Mouse (Mus musculus) heart, embryonic 11.5 days (tissue): ENCODE measurements around the gene Gm10570. TPM values are rescaled to one million over a fixed set of nuclear protein-coding genes. Genes with fewer than 3 reads are reported as not detected.

ENCODE experiments used
- ATAC-seq: fragments of 200-750 bp; cut with Nextera tagmentation; replicated peaks from 2 replicates; pipeline ENCODE4 v1.8.0; 2017; ENCODE audit warnings: moderate library complexity; ENCODE audit not compliant: insufficient number of reproducible peaks, low FRiP score, low TSS enrichment
- H3K27ac ChIP-seq: fragments of 300-500 bp; sonication (generic); 2 replicates; pipeline ENCODE4 v1.5.1; 2014; ENCODE audit warnings: mild to moderate bottlenecking, low read depth, low read length
- H3K27me3 ChIP-seq: fragments of 300-500 bp; sonication (generic); 2 replicates; pipeline ENCODE4 v1.6.1; 2014; ENCODE audit warnings: mild to moderate bottlenecking, low read length, mixed read lengths; ENCODE audit not compliant: control insufficient read depth, insufficient read depth
- H3K36me3 ChIP-seq: fragments of 300-500 bp; sonication (generic); 2 replicates; pipeline ENCODE4 v1.6.1; 2014; ENCODE audit warnings: mild to moderate bottlenecking, low read length, moderate library complexity, mixed read lengths; ENCODE audit not compliant: control insufficient read depth, insufficient read depth
- H3K4me1 ChIP-seq: fragments of 300-500 bp; sonication (generic); 2 replicates; pipeline ENCODE4 v1.6.1; 2014; ENCODE audit warnings: low read length; ENCODE audit not compliant: control insufficient read depth, insufficient read depth
- H3K4me2 ChIP-seq: fragments of 300-500 bp; sonication (generic); 2 replicates; pipeline ENCODE4 v1.6.1; 2014; ENCODE audit warnings: mild to moderate bottlenecking, moderate library complexity
- H3K4me3 ChIP-seq: fragments of 300-500 bp; sonication (generic); 2 replicates; pipeline ENCODE4 v1.5.1; 2014; ENCODE audit warnings: low read depth, low read length
- H3K9ac ChIP-seq: fragments of 300-500 bp; sonication (generic); 2 replicates; pipeline ENCODE4 v1.6.1; 2014; ENCODE audit warnings: mild to moderate bottlenecking, low read depth, low read length, moderate library complexity
- H3K9me3 ChIP-seq: fragments of 300-500 bp; sonication (generic); replicated peaks from 2 replicates; pipeline ENCODE4 v1.6.1; 2016; ENCODE audit warnings: low read length; ENCODE audit not compliant: control insufficient read depth
- WGBS: fragments of 180-500 bp; shearing (Covaris S2); extraction: QIAGEN DNeasy Blood & Tissue Kit; methylation state at CpG from one replicate; pipeline ENCODE4 v1.1.7; 2014; ENCODE audit not compliant: insufficient replicate concordance; 5-methylcytosine and 5-hydroxymethylcytosine counted together
- polyA plus RNA-seq: library from polyadenylated mRNA; unstranded; fragments of >200 nt; fragmentation: Nextera tagmentation; extraction: Ambion mirVana; gene quantifications from 2 replicates; pipeline ENCODE4 v1.2.1, GENCODE M21; 2014

Gene Gm10570
- polyA plus RNA-seq, 1 experiment from 2014 or later, result not detected

DNA sequence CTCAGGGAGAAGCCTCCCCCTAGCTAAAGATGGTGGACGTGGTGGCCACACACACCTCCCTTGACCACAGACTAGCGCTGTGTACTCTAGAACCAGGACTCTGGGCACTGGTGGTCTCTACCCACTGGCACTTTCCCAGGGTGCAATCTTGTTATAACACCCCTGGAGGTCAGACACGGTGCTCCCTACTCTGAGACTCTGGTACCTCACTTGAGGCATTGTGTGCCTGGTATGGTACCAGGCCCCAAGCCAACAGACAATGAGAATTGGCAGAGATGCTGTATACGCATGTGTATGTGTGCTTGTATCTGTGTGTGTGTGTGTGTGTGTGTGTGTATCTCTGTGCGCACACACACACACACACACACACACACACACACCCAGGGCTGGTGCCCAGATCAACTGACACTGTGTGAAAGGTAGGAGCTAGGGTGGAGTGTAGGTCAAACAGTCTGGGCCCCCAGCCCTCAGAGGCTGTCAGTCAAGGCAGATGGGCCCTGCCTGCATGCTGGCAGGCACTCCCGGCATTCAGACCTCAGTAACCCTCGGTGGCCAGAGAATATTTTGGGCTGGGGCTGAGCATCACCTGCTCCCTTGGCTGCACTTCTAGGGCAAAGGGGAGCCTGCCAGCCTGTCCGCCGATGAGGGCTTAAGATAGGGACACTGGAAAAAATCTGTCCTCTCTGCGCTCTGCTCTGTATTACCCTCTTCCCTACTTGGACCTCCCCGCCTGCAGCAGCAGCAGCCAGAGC, 9.4 kb downstream of the Gm10570 start:
- Histone ChIP-seq H3K9ac (no peak overlapping the region), H3K9me3 (no peaks in the 10 kb centered on the region), H3K27me3 (0 out of 2 replicates have a peak, but pooled peaks cover 2% of the 10 kb centered on the region), H3K4me2 (no peak overlapping the region), H3K27ac (no peak overlapping the region), H3K4me3 (no peak overlapping the region), H3K36me3 (no peaks in the 10 kb centered on the region), H3K4me1 (peaks cover 11% of the 10 kb centered on the region; the same call in 1 of the 2 replicates)
- no peak for ATAC-seq
- WGBS, result 65% methylated on average over 11 of the region's 11 CpGs

DNA sequence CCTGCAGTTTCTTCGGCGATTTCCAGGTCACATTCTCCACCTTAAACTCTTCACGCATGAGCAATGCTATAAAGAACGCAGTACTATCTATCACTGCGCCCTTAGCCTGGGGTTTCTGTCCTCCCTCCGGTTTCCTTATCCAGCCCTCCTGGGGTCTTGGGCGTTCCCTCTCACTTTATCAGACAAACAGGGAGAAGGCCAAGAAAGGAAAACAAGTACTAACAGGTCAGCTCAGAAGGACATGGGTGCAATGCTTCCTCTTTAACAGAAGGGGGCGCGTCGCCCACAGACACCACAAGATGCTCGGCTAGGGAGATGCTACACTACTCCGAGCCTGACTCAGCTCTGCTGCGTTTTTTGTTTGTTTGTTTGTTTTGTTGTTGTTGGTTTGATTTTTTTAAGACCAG, 11.3 kb downstream of the Gm10570 start:
- no peaks in the 10 kb centered on the region for H3K9me3 ChIP-seq
- 0 out of 2 replicates have a peak, but pooled peaks cover 2% of the 10 kb centered on the region for H3K27me3 ChIP-seq
- no peak overlapping the region for H3K4me3 ChIP-seq
- H3K4me2 ChIP-seq, result peak overlapping the region; percentile 34
- H3K27ac ChIP-seq, result no peak overlapping the region
- peaks cover 11% of the 10 kb centered on the region; the same call in 1 of the 2 replicates for H3K4me1 ChIP-seq
- peak; percentile 59; the same call in 1 of the 2 replicates for ATAC-seq
- no peaks in the 10 kb centered on the region for H3K36me3 ChIP-seq
- 19% methylated on average over 13 of the region's 13 CpGs for WGBS
- H3K9ac ChIP-seq, result no peak overlapping the region

DNA sequence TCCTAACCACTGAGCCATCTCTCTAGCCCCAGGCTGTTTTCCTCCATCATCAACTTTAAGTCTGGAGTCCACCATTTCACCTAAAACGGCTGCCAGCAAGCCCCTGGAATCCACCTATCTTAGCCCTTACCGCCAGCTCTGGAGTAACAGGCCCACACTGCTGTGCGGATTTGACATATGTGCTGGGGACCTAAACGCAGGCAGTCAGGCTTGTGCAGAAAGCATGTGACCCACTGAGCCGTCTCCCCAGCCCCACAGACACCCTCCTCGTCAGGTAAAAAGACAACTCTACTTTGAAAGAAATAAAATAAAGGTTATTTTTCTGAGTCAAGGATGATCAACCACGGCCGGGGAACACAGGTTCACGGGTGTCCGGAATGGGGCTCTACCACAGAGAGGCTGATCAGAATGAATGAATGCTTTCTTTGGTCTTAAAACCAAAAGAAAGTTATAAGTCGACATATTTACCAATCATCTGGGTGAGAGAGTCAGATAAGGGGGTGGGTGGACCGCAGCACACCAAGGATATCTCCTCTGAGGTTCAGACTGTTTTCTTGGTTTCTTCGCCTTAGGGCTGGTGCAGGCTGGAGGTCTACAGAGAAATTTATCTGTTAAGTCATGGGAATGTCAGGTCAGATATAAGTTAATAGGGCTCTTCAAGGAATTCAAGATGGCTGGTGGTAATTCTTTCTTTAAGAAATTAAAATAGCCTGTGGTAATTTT, 12.1 kb downstream of the Gm10570 start:
- Histone ChIP-seq H3K4me2 (no peak overlapping the region), H3K36me3 (no peaks in the 10 kb centered on the region), H3K4me3 (no peak overlapping the region), H3K27me3 (0 out of 2 replicates have a peak, but pooled peaks cover 2% of the 10 kb centered on the region), H3K9ac (no peak overlapping the region), H3K9me3 (no peaks in the 10 kb centered on the region), H3K27ac (no peak overlapping the region), H3K4me1 (peaks cover 11% of the 10 kb centered on the region; the same call in 1 of the 2 replicates)
- no peak for ATAC-seq
- 75% methylated on average over 13 of the region's 13 CpGs for WGBS

DNA sequence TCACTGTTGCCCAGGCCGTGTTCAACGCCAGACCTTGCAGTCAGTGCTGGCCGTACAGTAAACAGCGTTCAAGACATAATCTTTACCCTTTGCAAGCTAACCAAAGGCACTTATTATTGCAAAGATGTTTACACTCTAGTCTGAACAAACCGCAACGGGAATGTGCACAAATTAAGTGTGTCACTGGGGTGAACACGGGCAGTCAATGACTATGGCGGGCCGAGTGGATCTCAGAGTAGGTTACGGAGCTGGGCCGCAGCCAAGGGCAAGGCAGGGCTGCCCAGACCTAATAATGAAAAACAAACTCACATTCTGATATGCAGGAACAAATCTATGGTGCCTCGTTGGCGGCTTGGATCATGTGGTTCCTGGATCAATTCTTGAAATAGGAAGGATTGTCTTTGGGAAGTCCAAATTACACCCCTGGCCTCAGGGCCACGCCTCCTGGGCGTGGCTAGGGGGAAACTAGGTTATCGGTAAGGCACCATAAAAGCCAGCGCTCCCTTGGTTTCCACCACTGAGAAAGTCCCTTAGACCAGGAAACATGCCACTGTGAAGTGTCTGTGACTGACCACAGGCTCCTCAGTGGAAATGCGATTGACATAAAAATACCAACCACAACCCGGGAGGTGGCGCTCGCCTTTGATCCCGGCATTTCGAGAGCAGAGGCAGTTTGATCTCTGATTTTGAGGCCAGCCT, 13.3 kb downstream of the Gm10570 start:
- Histone ChIP-seq H3K9ac (no peak overlapping the region), H3K4me1 (peaks cover 11% of the 10 kb centered on the region; the same call in 1 of the 2 replicates), H3K27ac (0 out of 2 replicates have a peak overlapping the region, but pooled peaks have one; percentile 31), H3K27me3 (no peaks in the 10 kb centered on the region), H3K4me3 (no peak overlapping the region), H3K9me3 (no peaks in the 10 kb centered on the region), H3K36me3 (no peaks in the 10 kb centered on the region), H3K4me2 (peak overlapping the region; percentile 3; the same call in 1 of the 2 replicates)
- 0 out of 2 replicates have a peak, but pooled peaks have one; percentile 50 for ATAC-seq
- 49% methylated on average over 23 of the region's 23 CpGs for WGBS

DNA sequence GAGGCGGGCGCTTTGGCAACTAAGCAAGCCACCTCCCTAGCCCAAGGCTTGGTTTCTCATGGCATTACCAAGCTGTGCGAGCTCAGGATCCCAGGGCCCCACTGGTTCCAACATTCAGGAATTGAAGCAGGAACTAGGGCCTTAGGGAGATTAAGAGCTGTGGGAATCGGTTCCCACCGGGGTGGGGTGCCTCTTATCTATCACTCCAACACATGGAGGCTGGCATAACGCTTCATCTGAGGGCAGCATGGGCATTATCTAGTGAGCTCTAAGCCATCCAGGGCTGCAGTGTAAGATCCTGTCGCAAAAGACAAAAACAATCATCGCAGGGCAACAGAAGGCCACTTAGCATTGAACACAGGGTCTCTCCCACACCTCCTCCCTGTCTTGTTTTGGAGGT, 14.0 kb downstream of the Gm10570 start:
- no peak overlapping the region for H3K4me3 ChIP-seq
- no peak for ATAC-seq
- H3K9me3 ChIP-seq, result no peaks in the 10 kb centered on the region
- H3K27me3 ChIP-seq, result no peaks in the 10 kb centered on the region
- no peaks in the 10 kb centered on the region for H3K36me3 ChIP-seq
- no peak overlapping the region for H3K9ac ChIP-seq
- H3K4me2 ChIP-seq, result no peak overlapping the region
- H3K4me1 ChIP-seq, result peaks cover 7% of the 10 kb centered on the region; the same call in 1 of the 2 replicates
- WGBS, result 69% methylated on average over 8 of the region's 8 CpGs
- H3K27ac ChIP-seq, result no peak overlapping the region

DNA sequence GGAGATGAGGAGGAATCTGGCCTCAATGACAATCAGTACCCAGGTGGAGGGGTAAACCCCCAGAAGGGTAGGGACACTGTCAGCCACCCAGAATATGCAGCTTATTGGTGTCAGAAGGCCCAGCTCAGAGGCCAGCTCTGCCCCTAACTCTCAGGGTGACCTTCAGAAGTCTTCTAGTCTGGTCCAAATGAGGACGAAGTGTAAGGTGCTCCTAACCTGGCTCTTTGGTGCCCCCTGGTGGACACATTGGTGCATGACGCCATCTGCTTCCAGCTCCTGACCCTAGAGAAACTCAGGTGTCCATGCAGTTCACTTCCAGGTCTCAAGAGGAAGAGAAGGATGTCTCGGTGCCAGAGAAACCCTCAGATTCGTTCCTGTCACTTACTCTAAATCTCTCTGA, 16.2 kb downstream of the Gm10570 start:
- 4% methylated on average over 4 of the region's 4 CpGs for WGBS
- H3K4me2 ChIP-seq, result no peak overlapping the region
- no peak for ATAC-seq
- no peak overlapping the region for H3K27ac ChIP-seq
- H3K9me3 ChIP-seq, result no peaks in the 10 kb centered on the region
- H3K9ac ChIP-seq, result no peak overlapping the region
- no peaks in the 10 kb centered on the region for H3K36me3 ChIP-seq
- peaks cover 1% of the 10 kb centered on the region; the same call in 1 of the 2 replicates for H3K4me1 ChIP-seq
- 0 out of 2 replicates have a peak, but pooled peaks cover 3% of the 10 kb centered on the region for H3K27me3 ChIP-seq
- H3K4me3 ChIP-seq, result no peak overlapping the region

DNA sequence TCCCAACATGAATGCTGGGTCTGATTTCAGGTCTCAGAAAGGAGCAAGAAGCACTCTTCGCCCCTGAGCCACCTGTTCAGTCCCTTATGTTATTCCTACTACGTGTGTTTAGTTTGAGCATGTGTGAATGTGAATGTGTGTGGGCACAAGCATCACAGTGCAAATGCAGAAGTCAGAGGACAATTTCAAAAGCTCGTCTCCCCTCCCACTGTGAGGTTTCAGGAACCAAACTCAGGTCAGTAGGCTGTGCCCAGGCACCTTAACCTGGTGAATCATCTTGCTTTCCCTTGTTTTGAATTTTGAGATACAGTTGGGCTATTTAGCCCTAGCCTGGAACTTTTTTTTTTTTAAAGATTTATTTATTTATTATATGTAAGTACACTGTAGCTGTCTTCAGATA, 18.6 kb downstream of the Gm10570 start:
- Histone ChIP-seq H3K9ac (no peak overlapping the region), H3K4me1 (no peaks in the 10 kb centered on the region), H3K4me3 (no peak overlapping the region), H3K36me3 (no peaks in the 10 kb centered on the region), H3K27ac (no peak overlapping the region), H3K27me3 (peaks cover 14% of the 10 kb centered on the region; the same call in 1 of the 2 replicates), H3K9me3 (no peaks in the 10 kb centered on the region), H3K4me2 (no peak overlapping the region)
- no peak for ATAC-seq
- 64% methylated on average over 3 of the region's 3 CpGs for WGBS

DNA sequence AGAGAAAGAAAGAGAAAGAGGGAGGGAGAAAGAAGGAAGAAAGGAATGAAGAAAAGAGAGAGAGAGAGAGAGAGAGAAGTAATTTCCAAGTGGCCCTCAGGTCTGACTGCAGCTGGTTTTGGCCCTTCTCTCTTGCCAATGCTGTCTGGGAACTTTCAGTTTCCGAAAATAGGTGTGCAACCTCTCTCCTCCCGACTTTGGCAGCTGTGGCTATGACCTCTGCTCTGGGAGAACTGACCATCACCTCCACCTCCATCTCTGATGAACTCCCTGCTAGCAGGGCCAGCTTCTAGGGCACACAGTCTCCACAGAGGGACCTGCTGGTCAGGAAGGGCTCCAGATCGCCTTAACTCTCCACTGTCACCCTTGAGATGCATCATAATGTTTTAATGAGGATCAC, 21.9 kb downstream of the Gm10570 start:
- ATAC-seq, result no peak
- Histone ChIP-seq H3K4me3 (no peak overlapping the region), H3K36me3 (no peaks in the 10 kb centered on the region), H3K4me2 (no peak overlapping the region), H3K4me1 (no peaks in the 10 kb centered on the region), H3K27ac (no peak overlapping the region), H3K9me3 (no peaks in the 10 kb centered on the region), H3K27me3 (peaks cover 15% of the 10 kb centered on the region; the same call in 1 of the 2 replicates), H3K9ac (no peak overlapping the region)
- 44% methylated on average over 3 of the region's 3 CpGs for WGBS
